Mouse (Mus musculus): ENCODE measurements around the gene Lhx4.

Gene Lhx4

GRCm38 (mm10) chr1:155751484-155752255 lies at the start of gene Lhx4:
Lhx4 (minus strand) TSS chr1:155751684.
- no peak for DNase-seq (ENCODE audit: low spot score)

- no peak for DNase-seq (ENCODE audit: low spot score)
Measured at GRCm38 (mm10) chr1:155798000-155798399, 46.5 kb upstream of the Lhx4 start.

- DNase-seq (ENCODE audit: low spot score) = no peak
Measured at GRCm38 (mm10) chr1:155797425-155797824, 45.9 kb upstream of the Lhx4 start.

GRCm38 (mm10) chr1:155796757-155797405 lies 45.4 kb upstream of the Lhx4 start:
- no peak for DNase-seq (ENCODE audit: low spot score)

- no peak for DNase-seq (ENCODE audit: low spot score)
Measured at GRCm38 (mm10) chr1:155795791-155796233, 44.3 kb upstream of the Lhx4 start.

GRCm38 (mm10) chr1:155794855-155795254 lies 43.4 kb upstream of the Lhx4 start:
- DNase-seq (ENCODE audit: low spot score) = no peak

GRCm38 (mm10) chr1:155791919-155792318 lies 40.4 kb upstream of the Lhx4 start:
- DNase-seq (ENCODE audit: low spot score) = no peak

- DNase-seq (ENCODE audit: low spot score) = no peak
Measured at GRCm38 (mm10) chr1:155790111-155790974, 38.9 kb upstream of the Lhx4 start.

- no peak for DNase-seq (ENCODE audit: low spot score)
Measured at GRCm38 (mm10) chr1:155785886-155786285, 34.4 kb upstream of the Lhx4 start.

GRCm38 (mm10) chr1:155784343-155785205 lies 33.1 kb upstream of the Lhx4 start:
- DNase-seq (ENCODE audit: low spot score) = peak; percentile 39

- no peak for DNase-seq (ENCODE audit: low spot score)
Measured at GRCm38 (mm10) chr1:155782382-155782781, 30.9 kb upstream of the Lhx4 start.

GRCm38 (mm10) chr1:155777641-155778625 lies 26.4 kb upstream of the Lhx4 start:
- no peak for DNase-seq (ENCODE audit: low spot score)

- DNase-seq (ENCODE audit: low spot score) = no peak
Measured at GRCm38 (mm10) chr1:155759167-155759566, 7.7 kb upstream of the Lhx4 start.

GRCm38 (mm10) chr1:155758711-155759110 lies 7.2 kb upstream of the Lhx4 start:
- no peak for DNase-seq (ENCODE audit: low spot score)

- no peak for DNase-seq (ENCODE audit: low spot score)
Measured at GRCm38 (mm10) chr1:155757621-155758020, 6.1 kb upstream of the Lhx4 start.

- no peak for DNase-seq (ENCODE audit: low spot score)
Measured at GRCm38 (mm10) chr1:155753411-155753810, 1.9 kb upstream of the Lhx4 start.

- no peak for DNase-seq (ENCODE audit: low spot score)
Measured at GRCm38 (mm10) chr1:155750517-155751178, 836 bp downstream of the Lhx4 start.

GRCm38 (mm10) chr1:155747911-155748310 lies 3.6 kb downstream of the Lhx4 start:
- no peak for DNase-seq (ENCODE audit: low spot score)

GRCm38 (mm10) chr1:155747011-155747410 lies 4.5 kb downstream of the Lhx4 start:
- no peak for DNase-seq (ENCODE audit: low spot score)

Measured in urinary bladder, postnatal 25 days (tissue).